Mouse (Mus musculus) forebrain, embryonic 11.5 days (tissue): ENCODE data around the gene BC005537. TPM values are rescaled to one million over a fixed set of nuclear protein-coding genes. Genes with fewer than 3 reads are reported as not detected.

Experiments
- ATAC-seq: fragments of 200-750 bp; cut with Nextera tagmentation; replicated peaks from 2 replicates; pipeline ENCODE4 v1.8.0; 2017; ENCODE audit warnings: moderate TSS enrichment; ENCODE audit not compliant: low FRiP score
- DNase-seq: peaks from one replicate; pipeline ENCODE4 v3.0.0-alpha.2; 2017; ENCODE audit warnings: low spot score
- H3K27ac ChIP-seq: fragments of 300-500 bp; sonication (generic); 2 replicates; pipeline ENCODE4 v1.5.1; 2014; ENCODE audit warnings: low read depth, low read length
- H3K27me3 ChIP-seq: fragments of 300-500 bp; sonication (generic); 2 replicates; pipeline ENCODE4 v1.6.1; 2014; ENCODE audit warnings: mild to moderate bottlenecking, low read length, mixed read lengths; ENCODE audit not compliant: control insufficient read depth, insufficient read depth
- H3K36me3 ChIP-seq: fragments of 300-500 bp; sonication (generic); 2 replicates; pipeline ENCODE4 v1.6.1; 2014; ENCODE audit warnings: mild to moderate bottlenecking, low read length, moderate library complexity, mixed read lengths; ENCODE audit not compliant: control insufficient read depth, insufficient read depth
- H3K4me1 ChIP-seq: fragments of 300-500 bp; sonication (generic); replicated peaks from 2 replicates; pipeline ENCODE4 v1.6.1; 2014; ENCODE audit warnings: low read length, mixed read lengths; ENCODE audit not compliant: control insufficient read depth, insufficient read depth
- H3K4me2 ChIP-seq: fragments of 300-500 bp; sonication (generic); 2 replicates; pipeline ENCODE4 v1.6.1; 2014; ENCODE audit warnings: low read depth, mild to moderate bottlenecking, low read length, moderate library complexity, mixed read lengths; ENCODE audit not compliant: severe bottlenecking
- H3K4me3 ChIP-seq: fragments of 300-500 bp; sonication (generic); 2 replicates; pipeline ENCODE4 v1.5.1; 2014; ENCODE audit warnings: low read depth, low read length
- H3K9ac ChIP-seq: fragments of 300-500 bp; sonication (generic); 2 replicates; pipeline ENCODE4 v1.6.1; 2014; ENCODE audit warnings: low read length
- H3K9me3 ChIP-seq: fragments of 300-500 bp; sonication (generic); 2 replicates; pipeline ENCODE4 v1.6.1; 2016; ENCODE audit warnings: low read length, mixed read lengths; ENCODE audit not compliant: control insufficient read depth
- WGBS: fragments of 180-500 bp; shearing (Covaris S2); extraction: QIAGEN DNeasy Blood & Tissue Kit; methylation state at CpG from one replicate; pipeline ENCODE4 v1.1.7; 2014; 5-methylcytosine and 5-hydroxymethylcytosine counted together
- polyA plus RNA-seq: library from polyadenylated mRNA; unstranded; fragments of >200 nt; fragmentation: Nextera tagmentation; extraction: Ambion mirVana; gene quantifications from 2 replicates; pipeline ENCODE4 v1.2.1, GENCODE M21; 2014

Gene BC005537
- polyA plus RNA-seq, result 27.5 and 29.3 TPM in 2 replicates

DNA sequence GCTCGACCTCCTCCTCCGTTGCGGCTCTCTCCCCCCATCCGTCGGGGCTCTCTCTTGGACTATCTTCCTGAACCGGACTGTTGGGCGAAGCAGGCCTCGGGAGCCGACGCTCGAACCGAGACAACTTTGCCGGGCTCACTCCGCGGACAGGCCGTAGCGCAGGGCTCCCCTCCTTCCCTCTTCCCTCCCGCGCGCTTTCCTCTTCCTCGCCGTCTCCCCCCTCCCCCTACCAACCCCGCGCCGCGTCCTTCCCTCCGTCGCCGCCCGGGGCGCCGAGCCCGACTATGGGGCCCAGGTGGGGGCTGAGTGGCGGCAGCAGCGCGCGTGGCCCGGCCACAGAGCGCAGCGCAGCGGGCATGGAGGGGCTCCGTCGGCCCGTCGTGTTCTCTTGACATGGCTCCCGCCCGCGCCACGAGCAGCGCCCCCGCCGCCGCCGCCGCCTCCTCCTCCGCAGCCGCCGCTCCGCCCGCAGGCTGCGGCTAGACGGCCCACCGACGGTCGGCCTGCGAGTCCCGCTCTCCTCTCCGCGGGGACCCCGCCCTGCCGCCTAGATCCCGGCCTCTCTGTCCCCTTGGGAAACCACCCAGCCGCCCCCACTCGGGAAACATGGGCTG lies at the start of gene BC005537:
Gene BC005537, plus strand, starts transcription at position 350 of the 614 bp plus-strand sequence.
- Histone ChIP-seq H3K36me3 (no peaks in the 10 kb centered on the region; the same call in 1 of the 2 replicates), H3K4me3 (peak within 1 kb of the TSS; percentile 87), H3K27me3 (no peaks in the 10 kb centered on the region), H3K27ac (peak within 1 kb of the TSS; percentile 99), H3K9ac (peak within 1 kb of the TSS; percentile 88), H3K4me2 (peak within 1 kb of the TSS; percentile 81), H3K4me1 (no peaks in the 10 kb centered on the region), H3K9me3 (no peaks in the 10 kb centered on the region)
- ATAC-seq (peak; percentile 70), DNase-seq (no peak)
- WGBS, result 0% methylated on average over 58 of the region's 74 CpGs

GRCm38 (mm10) chr13:24756756-24757155 lies 44.7 kb upstream of the BC005537 start:
- no peak overlapping the region for H3K4me2 ChIP-seq
- H3K9me3 ChIP-seq, result no peaks in the 10 kb centered on the region
- peaks cover 8% of the 10 kb centered on the region; the same call in 1 of the 2 replicates for H3K36me3 ChIP-seq
- H3K9ac ChIP-seq, result no peak overlapping the region
- WGBS, result 93% methylated on average over 3 of the region's 3 CpGs
- no peak for ATAC-seq
- H3K27ac ChIP-seq, result no peak overlapping the region
- H3K27me3 ChIP-seq, result no peaks in the 10 kb centered on the region
- H3K4me1 ChIP-seq, result peaks cover 4% of the 10 kb centered on the region; the same call in 1 of the 2 replicates
- DNase-seq, result no peak
- H3K4me3 ChIP-seq, result no peak overlapping the region

DNA sequence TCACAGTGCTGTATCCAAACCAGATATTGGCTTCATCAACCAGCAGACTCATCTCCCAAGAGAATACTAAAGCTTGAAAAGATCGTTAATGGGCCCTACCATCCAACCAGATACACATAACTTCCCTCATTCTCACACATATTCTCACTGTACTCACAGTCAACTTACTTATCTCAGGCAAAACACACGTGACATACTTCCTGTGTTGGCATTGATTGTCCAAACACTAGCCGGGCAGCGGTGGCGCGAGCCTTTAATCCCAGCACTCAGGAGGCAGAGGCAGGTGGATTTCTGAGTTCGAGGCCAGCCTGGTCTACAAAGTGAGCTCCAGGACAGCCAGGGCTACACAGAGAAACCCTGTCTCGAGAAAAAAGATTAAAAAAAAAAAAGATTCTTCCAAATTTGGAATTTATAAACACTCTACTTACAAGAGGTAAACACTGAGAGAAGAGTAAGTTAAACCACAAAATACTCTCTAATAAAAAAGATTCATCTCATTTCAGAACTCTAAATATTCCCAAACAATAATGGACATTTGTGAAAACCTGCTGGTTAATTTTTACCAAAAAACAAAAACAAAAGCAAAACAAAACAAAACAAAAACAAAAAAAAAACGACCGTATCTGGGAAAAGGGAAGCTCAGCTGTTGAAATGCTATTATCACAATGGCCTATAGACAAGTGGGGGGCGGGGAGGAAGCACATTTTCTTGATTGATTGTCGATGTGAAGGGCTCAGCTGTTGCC lies 43.5 kb upstream of the BC005537 start:
- 93% methylated on average over 12 of the region's 12 CpGs for WGBS
- Histone ChIP-seq H3K4me3 (no peak overlapping the region), H3K27me3 (no peaks in the 10 kb centered on the region), H3K9ac (no peak overlapping the region), H3K4me1 (peaks cover 4% of the 10 kb centered on the region; the same call in 1 of the 2 replicates), H3K27ac (no peak overlapping the region), H3K9me3 (no peaks in the 10 kb centered on the region), H3K4me2 (no peak overlapping the region), H3K36me3 (peaks cover 6% of the 10 kb centered on the region; the same call in 1 of the 2 replicates)
- no peak for ATAC-seq
- peak; percentile 5 for DNase-seq

DNA sequence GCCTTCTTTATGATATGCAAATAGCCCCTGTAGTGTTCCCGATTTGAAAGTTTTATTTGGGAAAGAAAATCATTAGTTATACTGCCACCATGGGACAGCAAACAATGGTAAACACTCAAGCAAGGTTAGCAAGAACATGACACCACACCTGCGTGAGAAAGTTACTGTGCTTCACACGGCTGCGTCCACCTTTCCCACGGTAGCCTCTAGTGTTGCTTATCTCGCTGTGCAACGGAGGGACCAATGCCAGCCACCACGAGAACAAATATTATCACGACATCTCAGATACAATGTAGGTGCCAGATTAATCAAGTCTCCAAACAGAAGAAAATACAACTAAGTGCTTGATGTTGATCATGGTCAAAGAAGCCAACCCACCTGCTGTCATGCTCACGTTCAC lies 42.0 kb upstream of the BC005537 start:
- 96% methylated on average over 10 of the region's 10 CpGs for WGBS

GRCm38 (mm10) chr13:24760351-24760870 lies 41.0 kb upstream of the BC005537 start:
- peaks cover 4% of the 10 kb centered on the region; the same call in 1 of the 2 replicates for H3K36me3 ChIP-seq
- peak; percentile 46 for DNase-seq

More for the DNA sequence above, 42.0 kb upstream of the BC005537 start:
- no peak for ATAC-seq
- peak; percentile 2 for DNase-seq
- Histone ChIP-seq H3K36me3 (peaks cover 4% of the 10 kb centered on the region; the same call in 1 of the 2 replicates), H3K4me1 (peaks cover 4% of the 10 kb centered on the region; the same call in 1 of the 2 replicates), H3K9me3 (no peaks in the 10 kb centered on the region), H3K4me2 (no peak overlapping the region), H3K9ac (no peak overlapping the region), H3K27ac (no peak overlapping the region), H3K27me3 (no peaks in the 10 kb centered on the region), H3K4me3 (no peak overlapping the region)

DNA sequence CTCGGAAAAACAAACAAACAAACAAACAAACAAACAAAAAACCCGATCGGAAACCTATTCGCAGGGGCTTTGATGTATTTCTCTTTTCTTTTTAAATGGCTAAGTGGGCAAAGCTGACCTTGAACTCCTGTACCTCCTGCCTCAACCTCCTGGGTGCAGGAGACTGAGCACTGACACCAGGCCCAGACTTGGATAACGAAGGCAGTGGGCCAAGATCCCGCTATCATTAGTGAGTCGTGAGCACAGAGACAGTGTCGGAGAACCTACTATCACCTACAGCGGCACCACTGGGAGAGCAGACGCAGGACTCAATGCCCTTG lies 40.4 kb upstream of the BC005537 start:
- Histone ChIP-seq H3K4me3 (peak overlapping the region; percentile 86), H3K9me3 (no peaks in the 10 kb centered on the region), H3K27me3 (no peaks in the 10 kb centered on the region), H3K36me3 (no peaks in the 10 kb centered on the region; the same call in 1 of the 2 replicates), H3K27ac (no peak overlapping the region; the same call in 1 of the 2 replicates), H3K9ac (peak overlapping the region; percentile 95), H3K4me2 (peak overlapping the region; percentile 77), H3K4me1 (peaks cover 4% of the 10 kb centered on the region; the same call in 1 of the 2 replicates)
- DNase-seq (no peak), ATAC-seq (no peak)
- WGBS, result 9% methylated on average over 10 of the region's 10 CpGs

More at GRCm38 (mm10) chr13:24760351-24760870, 41.0 kb upstream of the BC005537 start:
- ATAC-seq, result no peak
- Histone ChIP-seq H3K9ac (peak overlapping the region; percentile 95; the same call in 1 of the 2 replicates), H3K27ac (no peak overlapping the region), H3K4me1 (peaks cover 4% of the 10 kb centered on the region; the same call in 1 of the 2 replicates), H3K9me3 (no peaks in the 10 kb centered on the region), H3K27me3 (no peaks in the 10 kb centered on the region), H3K4me3 (peak overlapping the region; percentile 86), H3K4me2 (peak overlapping the region; percentile 77)
- 71% methylated on average over 5 of the region's 5 CpGs for WGBS

GRCm38 (mm10) chr13:24761403-24762227 lies 39.8 kb upstream of the BC005537 start, which contains the start of gene Gmnn:
Gene Gmnn (minus strand): TSS chr13:24761923.
- Histone ChIP-seq H3K9ac (peak within 1 kb of the TSS; percentile 95), H3K27me3 (no peaks in the 10 kb centered on the region), H3K4me2 (peak within 1 kb of the TSS; percentile 77), H3K4me3 (peak within 1 kb of the TSS; percentile 86), H3K4me1 (peaks cover 4% of the 10 kb centered on the region; the same call in 1 of the 2 replicates), H3K36me3 (no peaks in the 10 kb centered on the region; the same call in 1 of the 2 replicates), H3K9me3 (no peaks in the 10 kb centered on the region), H3K27ac (peak within 1 kb of the TSS; percentile 93)
- WGBS, result under 1% methylated on average over 79 of the region's 79 CpGs
- DNase-seq (peak; percentile 95), ATAC-seq (peak; percentile 98)

DNA sequence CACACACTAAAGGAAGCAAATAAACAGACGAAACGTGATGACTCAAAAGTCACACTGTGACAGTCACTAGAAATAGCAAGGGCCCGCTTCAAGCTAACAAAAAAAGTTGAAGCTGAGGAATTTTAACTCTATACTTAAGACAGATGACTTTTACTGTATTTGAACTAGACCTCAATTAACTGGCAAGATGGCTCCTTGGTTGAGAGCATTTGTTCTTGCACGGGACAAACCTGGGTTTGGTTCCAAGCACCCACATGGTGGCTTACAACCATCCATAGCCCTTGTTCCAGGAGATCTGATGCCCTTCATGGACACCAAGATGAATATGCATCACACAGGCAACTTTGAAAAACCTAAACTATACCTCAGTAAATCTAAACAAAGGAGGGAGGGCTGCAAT lies 39.2 kb upstream of the BC005537 start:
- 53% methylated on average over 4 of the region's 4 CpGs for WGBS
- H3K27ac ChIP-seq, result no peak overlapping the region
- H3K4me2 ChIP-seq, result peak overlapping the region; percentile 77
- ATAC-seq (no peak), DNase-seq (no peak)
- no peaks in the 10 kb centered on the region for H3K27me3 ChIP-seq
- peaks cover 4% of the 10 kb centered on the region; the same call in 1 of the 2 replicates for H3K4me1 ChIP-seq
- H3K4me3 ChIP-seq, result peak overlapping the region; percentile 86
- H3K9ac ChIP-seq, result peak overlapping the region; percentile 95
- no peaks in the 10 kb centered on the region for H3K36me3 ChIP-seq
- no peaks in the 10 kb centered on the region for H3K9me3 ChIP-seq
